In genomic region chr12:76634899-76635693, GRCm38 (mm10) we compare ENCODE assay signal across 9 mouse cellular contexts.
DNase-seq lines count a peak whose midpoint lies in the region; ATAC-seq lines count a peak whose summit lies in the region.
"Had no signal": no experiment of that assay in that cellular context is flagged by ENCODE, and none has a peak within 500 bp of the region (broad histone marks: within the 10 kb centered on the region; RNA-seq: fewer than 3 reads in every experiment).

No protein-coding gene starts in this region.

- H3K4me2 ChIP-seq in forebrain, embryonic 16.5 days (ENCODE audit: low read length) = peak overlapping the region; percentile 42
- H3K4me2 ChIP-seq in midbrain, embryonic 14.5 days (ENCODE audit: low read length) = peak overlapping the region; percentile 35

- H3K36me3 ChIP-seq in forebrain, embryonic 16.5 days (ENCODE audit: control insufficient read depth, insufficient read depth) = no peaks in the 10 kb centered on the region
- no peaks in the 10 kb centered on the region for H3K36me3 ChIP-seq in midbrain, embryonic 14.5 days (ENCODE audit: control insufficient read depth, insufficient read depth, low read length)

- DNase-seq in heart, adult 18-20 months = peak; percentile 17 to 34
- DNase-seq in heart, adult 9 months (ENCODE audit: low spot score in 2 of 2) = no peak
- peak; percentile 48 for DNase-seq in kidney, adult 9 months
- peak; percentile 78 for DNase-seq in midbrain, embryonic 14.5 days
- DNase-seq in thymus, postnatal 10 days (ENCODE audit: low spot score in 2 of 2) = no peak
- no peak for DNase-seq in natural killer cell, adult 2 months (ENCODE audit: low spot score in 2 of 2)

- 0 out of 2 replicates have a peak overlapping the region, but pooled peaks have one; percentile 9 for H3K9ac ChIP-seq in forebrain, embryonic 16.5 days (replicated peaks; ENCODE audit: low read depth, low read length)
- H3K9ac ChIP-seq in midbrain, embryonic 14.5 days (replicated peaks; ENCODE audit: low read length) = 0 out of 2 replicates have a peak overlapping the region, but pooled peaks have one; percentile 12
- H3K9ac ChIP-seq: liver, embryonic 14.5 days had no signal

- peak; percentile 67 for ATAC-seq in cerebellum, adult (ENCODE audit: insufficient number of reproducible peaks, low FRiP score, low TSS enrichment)
- peak; percentile 89 for ATAC-seq in forebrain, embryonic 16.5 days
- peak; percentile 80 for ATAC-seq in midbrain, embryonic 14.5 days (ENCODE audit: low FRiP score, low TSS enrichment)

- H3K27me3 ChIP-seq in forebrain, embryonic 16.5 days (replicated peaks; ENCODE audit: control insufficient read depth, insufficient read depth, low read length) = no peaks in the 10 kb centered on the region
- H3K27me3 ChIP-seq in midbrain, embryonic 14.5 days (ENCODE audit: control insufficient read depth, insufficient read depth, low read length) = no peaks in the 10 kb centered on the region

- no peaks in the 10 kb centered on the region for H3K9me3 ChIP-seq in forebrain, embryonic 16.5 days (ENCODE audit: control insufficient read depth, low read length)
- no peaks in the 10 kb centered on the region for H3K9me3 ChIP-seq in midbrain, embryonic 14.5 days (ENCODE audit: control insufficient read depth, low read length)

- H3K27ac ChIP-seq in forebrain, embryonic 16.5 days (ENCODE audit: low read length) = no peak overlapping the region
- peak overlapping the region; percentile 77 for H3K27ac ChIP-seq in midbrain, embryonic 14.5 days (replicated peaks; ENCODE audit: low read depth, low read length)
- H3K27ac ChIP-seq: liver, embryonic 14.5 days had no signal

- 28% methylated on average over 15 of the region's 15 CpGs for WGBS in forebrain, embryonic 16.5 days
- WGBS in midbrain, embryonic 14.5 days = 44% methylated on average over 15 of the region's 15 CpGs

- peaks cover 12% of the 10 kb centered on the region for H3K4me1 ChIP-seq in forebrain, embryonic 16.5 days (replicated peaks; ENCODE audit: control insufficient read depth, insufficient read depth, low read length)
- peaks cover 17% of the 10 kb centered on the region; the same call in 1 of the 2 replicates for H3K4me1 ChIP-seq in midbrain, embryonic 14.5 days (ENCODE audit: control insufficient read depth, insufficient read depth, low read length)

- peak overlapping the region; percentile 12 for H3K4me3 ChIP-seq in forebrain, embryonic 16.5 days (replicated peaks; ENCODE audit: low read length)
- no peak overlapping the region for H3K4me3 ChIP-seq in midbrain, embryonic 14.5 days (replicated peaks; ENCODE audit: low read depth, low read length)

Comparison
In these comparisons a context has a peak if more than half of its experiments do, and no peak if none do; other contexts are left out.
1. DNase-seq: peak in heart, adult 18-20 months (2 of 2), kidney, adult 9 months (single experiment) and midbrain, embryonic 14.5 days (single experiment); none in heart, adult 9 months (0 of 2), thymus, postnatal 10 days (0 of 2) and natural killer cell, adult 2 months (0 of 2).
2. Peak in every context shown above with its lines, with median percentiles within 50 percentile points of each other: ATAC-seq.